In the genomic region with DNA sequence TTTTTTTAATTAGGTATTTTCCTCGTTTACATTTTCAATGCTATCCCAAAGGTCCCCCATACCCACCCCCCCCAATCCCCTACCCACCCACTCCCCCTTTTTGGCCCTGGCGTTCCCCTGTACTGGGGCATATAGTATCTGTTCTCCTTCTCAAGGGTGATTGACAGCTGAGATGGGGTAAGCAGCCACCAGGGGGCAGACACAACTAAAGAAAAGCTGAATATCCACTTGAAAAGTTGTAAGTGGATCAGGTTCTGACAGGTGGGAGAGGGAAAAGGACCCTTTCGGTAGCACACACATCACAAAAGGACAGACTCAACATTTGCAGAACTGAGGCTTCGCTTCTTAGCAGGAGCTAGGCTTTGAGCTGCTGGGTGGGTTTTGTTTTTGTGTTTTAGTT, we compare ENCODE assay signal across 8 mouse cellular contexts.
DNase-seq lines count a peak whose midpoint lies in the region; ATAC-seq and TF ChIP-seq lines count a peak whose summit lies in the region.
"Not testable (repeated sequence)": the region's sequence is repeated elsewhere in the genome, so short reads cannot be mapped to it uniquely, and the experiment has no call there.

No protein-coding gene starts in this region.

- H3K36me3 ChIP-seq in CH12.LX (replicated peaks in 1 of 2; ENCODE audit: control insufficient read depth in 1 of 2, insufficient read depth in 1 of 2, low read length in 1 of 2); embryonic facial prominence, embryonic 11.5 days (replicated peaks; ENCODE audit: control insufficient read depth, insufficient read depth, low read depth, low read length); liver, embryonic 11.5 days (ENCODE audit: control insufficient read depth, insufficient read depth, low read length); midbrain, postnatal 0 days (ENCODE audit: insufficient read depth, low read length): not testable (repeated sequence)

- in situ Hi-C loops in CH12.LX (cut with MboI; ENCODE audit: low pct_ligation_motif_present, low pct_unique_long_range_greater_than_20kb, low sequenced_read_pairs): loop anchor here (10.0 to 25.0 kb wide), 3 partner anchors 202 to 499 kb away; a partner anchor contains a TSS

- peak; percentile 84 for TF ChIP-seq RAD21 in CH12.LX (IDR thresholded peaks at IDR 0.05; ENCODE audit: low read depth, low read length)

- intact Hi-C loops in heart, postnatal 10 days (cut with DNase I): loop anchor here (10.0 kb wide), 1 partner anchor 302 kb away; no protein-coding TSS in a partner anchor

- not testable (repeated sequence) for H3K4me3 ChIP-seq in CH12.LX (replicated peaks in 1 of 3; ENCODE audit: low read depth in 2 of 3, low read length in 2 of 3, poor library complexity in 1 of 3); embryonic facial prominence, embryonic 11.5 days (ENCODE audit: low read depth, low read length); liver, embryonic 11.5 days (ENCODE audit: low read depth, low read length); midbrain, postnatal 0 days (ENCODE audit: low read depth, low read length)

- not testable (repeated sequence) for H3K4me2 ChIP-seq in CH12.LX (ENCODE audit: insufficient read depth, low read depth, poor library complexity, severe bottlenecking); embryonic facial prominence, embryonic 11.5 days (ENCODE audit: low read depth, low read length); liver, embryonic 11.5 days; midbrain, postnatal 0 days (ENCODE audit: low read depth, low read length, poor library complexity, severe bottlenecking)

- ATAC-seq in embryonic facial prominence, embryonic 11.5 days (replicated peaks; ENCODE audit: insufficient number of reproducible peaks, low FRiP score, low TSS enrichment, low read depth): peak; percentile 46; the same call in 1 of the 2 replicates
- peak; percentile 43; the same call in 1 of the 2 replicates for ATAC-seq in liver, embryonic 11.5 days (replicated peaks; ENCODE audit: low FRiP score)
- ATAC-seq in midbrain, postnatal 0 days (ENCODE audit: low FRiP score): not testable (repeated sequence)

- dilution Hi-C loops in CH12.LX (cut with MboI; ENCODE audit: extremely low pct_ligation_motif_present, extremely low pct_unique_long_range_greater_than_20kb, low sequenced_read_pairs): not testable (repeated sequence)

- not testable (repeated sequence) for H3K9me3 ChIP-seq in CH12.LX (replicated peaks; ENCODE audit: low read length); embryonic facial prominence, embryonic 11.5 days (replicated peaks; ENCODE audit: control insufficient read depth, low read length); liver, embryonic 11.5 days (ENCODE audit: control insufficient read depth, low read length); midbrain, postnatal 0 days (ENCODE audit: low read length)

- peak; percentile 69 for DNase-seq in CH12.LX (ENCODE audit: extremely low read depth)
- peak; percentile 52 for DNase-seq in adrenal gland, postnatal 25 days
- DNase-seq in embryonic facial prominence, embryonic 11.5 days (ENCODE audit: low spot score): peak; percentile 79
- DNase-seq in heart, postnatal 10 days: peak; percentile 65 to 78
- DNase-seq in kidney, postnatal 36 days: peak; percentile 59 to 86
- DNase-seq in liver, embryonic 11.5 days (ENCODE audit: low spot score): peak; percentile 43
- peak; percentile 36 for DNase-seq in midbrain, postnatal 0 days (ENCODE audit: low spot score)
- peak; percentile 50 for DNase-seq in thymus, postnatal 14 days

- TF ChIP-seq CTCF in CH12.LX (conservative IDR thresholded peaks at IDR 0.05 in 1 of 2, IDR thresholded peaks at IDR 0.05 in 1 of 2; ENCODE audit: low read depth in 2 of 2, low read length in 2 of 2): peak; percentile 18 to 81; a peak in 2 of 4 replicates
- peak; percentile 61 for TF ChIP-seq CTCF in midbrain, postnatal 0 days (IDR thresholded peaks at IDR 0.05)

- H3K9ac ChIP-seq in CH12.LX (ENCODE audit: insufficient read depth, low read depth); embryonic facial prominence, embryonic 11.5 days (replicated peaks; ENCODE audit: low read length); liver, embryonic 11.5 days (ENCODE audit: low read depth, low read length); midbrain, postnatal 0 days (replicated peaks; ENCODE audit: low read length, poor library complexity, severe bottlenecking): not testable (repeated sequence)

- H3K4me1 ChIP-seq in CH12.LX (ENCODE audit: control insufficient read depth in 1 of 2, insufficient read depth in 2 of 2): peaks cover 0 to 10% of the 10 kb centered on the region in 2 experiments; a peak in 2 of 4 replicates
- H3K4me1 ChIP-seq in embryonic facial prominence, embryonic 11.5 days (ENCODE audit: control insufficient read depth, insufficient read depth, low read length); liver, embryonic 11.5 days (replicated peaks; ENCODE audit: control insufficient read depth, insufficient read depth, low read length); midbrain, postnatal 0 days (ENCODE audit: insufficient read depth, low read length): not testable (repeated sequence)

- not testable (repeated sequence) for H3K27ac ChIP-seq in CH12.LX (ENCODE audit: insufficient read depth, low read depth); embryonic facial prominence, embryonic 11.5 days (replicated peaks; ENCODE audit: low read depth, low read length); liver, embryonic 11.5 days (ENCODE audit: low read depth, low read length); midbrain, postnatal 0 days (ENCODE audit: low read depth, low read length)

- not testable (repeated sequence) for TF ChIP-seq EP300 in CH12.LX (IDR thresholded peaks at IDR 0.05; ENCODE audit: low read length)

- WGBS in embryonic facial prominence, embryonic 11.5 days: 19% methylated on average over 4 of the region's 4 CpGs
- WGBS in liver, embryonic 11.5 days: 41% methylated on average over 4 of the region's 4 CpGs
- 35% methylated on average over 4 of the region's 4 CpGs for WGBS in midbrain, postnatal 0 days

- not testable (repeated sequence) for TF ChIP-seq POLR2A in CH12.LX (IDR thresholded peaks at IDR 0.05; ENCODE audit: low read depth, low read length)

- not testable (repeated sequence) for H3K27me3 ChIP-seq in CH12.LX (replicated peaks); embryonic facial prominence, embryonic 11.5 days (ENCODE audit: control insufficient read depth, insufficient read depth, low read length); liver, embryonic 11.5 days (replicated peaks; ENCODE audit: control insufficient read depth, insufficient read depth, low read length); midbrain, postnatal 0 days (ENCODE audit: insufficient read depth, low read length)

- H3K79me2 ChIP-seq in CH12.LX (replicated peaks; ENCODE audit: control insufficient read depth, extremely low read depth, insufficient read depth, poor library complexity, severe bottlenecking): not testable (repeated sequence)

TF ChIP-seq in CH12.LX, 34 proteins besides CTCF, POLR2A, EP300 and RAD21:
- peak; percentile 80 for TF ChIP-seq ZC3H11A (IDR thresholded peaks at IDR 0.05; ENCODE audit: low read depth, low read length)
- peak; percentile 89 for TF ChIP-seq SMC3 (IDR thresholded peaks at IDR 0.05; ENCODE audit: low read depth, low read length)
